Mouse (Mus musculus) E14TG2a.4 (cell line): ENCODE measurements at regions not wholly inside any gene's neighbourhood (a gene's known extent, or its start where the extent isn't known, plus 50 kb on each side); places are given as distances from the start of the nearest gene placed in this dataset.

ENCODE experiments used
- CTCF ChIP-seq: conservative IDR thresholded peaks from 2 replicates; pipeline ENCODE4 v1.5.1; 2014; ENCODE audit warnings: low read length
- NANOG ChIP-seq: IDR thresholded peaks from 2 replicates; pipeline ENCODE4 v1.6.1; 2014; ENCODE audit warnings: borderline replicate concordance, low read length, mixed read lengths

- no peak for TF ChIP-seq CTCF
- TF ChIP-seq NANOG: no peak
These were observed 152.2 kb upstream of the Ankrd50 start for GRCm38 (mm10) chr3:38636806-38637205.
